Mouse (Mus musculus) lung, postnatal 0 days (tissue): ENCODE measurements at regions not wholly inside any gene's neighbourhood (a gene's known extent, or its start where the extent isn't known, plus 50 kb on each side); places are given as distances from the start of the nearest gene placed in this dataset.

Experiments
- ATAC-seq: fragments of 200-750 bp; cut with Nextera tagmentation; 2 replicates; pipeline ENCODE4 v1.8.0; 2017; ENCODE audit warnings: moderate library complexity
- DNase-seq: peaks from one replicate; pipeline ENCODE4 v3.0.0-alpha.2; 2016; ENCODE audit warnings: low spot score
- H3K27ac ChIP-seq: fragments of 300-500 bp; sonication (generic); 2 replicates; pipeline ENCODE4 v1.5.1; 2014; ENCODE audit warnings: antibody characterized with exemption, mild to moderate bottlenecking, low read length, mixed read lengths
- H3K27me3 ChIP-seq: fragments of 300-500 bp; sonication (generic); replicated peaks from 2 replicates; pipeline ENCODE4 v1.6.1; 2014; ENCODE audit warnings: low read length, mixed read lengths; ENCODE audit not compliant: insufficient read depth
- H3K36me3 ChIP-seq: fragments of 300-500 bp; sonication (generic); 2 replicates; pipeline ENCODE4 v1.6.1; 2014; ENCODE audit warnings: low read length, mixed read lengths; ENCODE audit not compliant: insufficient read depth
- H3K4me1 ChIP-seq: fragments of 300-500 bp; sonication (generic); 2 replicates; pipeline ENCODE4 v1.6.1; 2014; ENCODE audit warnings: antibody characterized with exemption, low read depth, low read length, mixed read lengths; ENCODE audit not compliant: insufficient read depth
- H3K4me2 ChIP-seq: fragments of 300-500 bp; sonication (generic); replicated peaks from 2 replicates; pipeline ENCODE4 v1.6.1; 2014; ENCODE audit warnings: low read depth, mild to moderate bottlenecking, low read length, moderate library complexity, mixed read lengths
- H3K4me3 ChIP-seq: fragments of 300-500 bp; sonication (generic); 2 replicates; pipeline ENCODE4 v1.5.1; 2014; ENCODE audit warnings: low read depth, low read length
- H3K9ac ChIP-seq: fragments of 300-500 bp; sonication (generic); replicated peaks from 2 replicates; pipeline ENCODE4 v1.6.1; 2014; ENCODE audit warnings: low read depth, mild to moderate bottlenecking
- H3K9me3 ChIP-seq: fragments of 300-500 bp; sonication (generic); 2 replicates; pipeline ENCODE4 v1.6.1; 2016; ENCODE audit warnings: low read length, mixed read lengths
- CTCF ChIP-seq: IDR thresholded peaks from 2 replicates; pipeline ENCODE4 v1.5.1; 2016; ENCODE audit warnings: antibody characterized with exemption, mild to moderate bottlenecking
- EP300 ChIP-seq: IDR thresholded peaks from 2 replicates; pipeline ENCODE4 v1.6.1; 2016; ENCODE audit warnings: antibody characterized with exemption, mild to moderate bottlenecking, control low read depth
- WGBS: fragments of 180-500 bp; shearing (Covaris S2); extraction: QIAGEN DNeasy Blood & Tissue Kit; methylation state at CpG from one replicate; pipeline ENCODE4 v1.1.7; 2014; 5-methylcytosine and 5-hydroxymethylcytosine counted together

- Histone ChIP-seq H3K9me3 (no peaks in the 10 kb centered on the region), H3K4me3 (no peak overlapping the region), H3K4me2 (no peak overlapping the region), H3K4me1 (no peaks in the 10 kb centered on the region), H3K27me3 (no peaks in the 10 kb centered on the region), H3K36me3 (no peaks in the 10 kb centered on the region), H3K9ac (no peak overlapping the region), H3K27ac (no peak overlapping the region)
- 82% methylated on average over 4 of the region's 4 CpGs for WGBS
- ATAC-seq (no peak), DNase-seq (peak; percentile 50)
- no peak for TF ChIP-seq CTCF
- no peak for TF ChIP-seq EP300
Observed at GRCm38 (mm10) chr4:105692380-105692779, 97.3 kb upstream of the Gm12728 start.

GRCm38 (mm10) chr4:105695895-105696294, 93.8 kb upstream of the Gm12728 start:
- Histone ChIP-seq H3K9ac (no peak overlapping the region), H3K27me3 (no peaks in the 10 kb centered on the region), H3K4me1 (no peaks in the 10 kb centered on the region), H3K4me2 (no peak overlapping the region), H3K27ac (no peak overlapping the region), H3K36me3 (no peaks in the 10 kb centered on the region), H3K4me3 (no peak overlapping the region), H3K9me3 (no peaks in the 10 kb centered on the region)
- TF ChIP-seq CTCF (no peak), EP300 (no peak)
- ATAC-seq (peak; percentile 38; the same call in 1 of the 2 replicates), DNase-seq (peak; percentile 26)
- WGBS, result 45% methylated on average over 2 of the region's 2 CpGs

GRCm38 (mm10) chr4:105697123-105697522, 92.5 kb upstream of the Gm12728 start:
- ATAC-seq, result no peak
- TF ChIP-seq CTCF, result no peak
- no peak for TF ChIP-seq EP300
- Histone ChIP-seq H3K27ac (no peak overlapping the region), H3K36me3 (no peaks in the 10 kb centered on the region), H3K27me3 (no peaks in the 10 kb centered on the region), H3K4me1 (no peaks in the 10 kb centered on the region), H3K9me3 (no peaks in the 10 kb centered on the region), H3K9ac (no peak overlapping the region), H3K4me3 (no peak overlapping the region), H3K4me2 (no peak overlapping the region)
- WGBS, result 55% methylated on average over 4 of the region's 4 CpGs
- DNase-seq, result peak; percentile 28

GRCm38 (mm10) chr4:105702036-105702435, 87.6 kb upstream of the Gm12728 start:
- Histone ChIP-seq H3K9ac (no peak overlapping the region), H3K4me2 (no peak overlapping the region), H3K4me1 (no peaks in the 10 kb centered on the region), H3K4me3 (no peak overlapping the region), H3K9me3 (no peaks in the 10 kb centered on the region), H3K27ac (no peak overlapping the region), H3K36me3 (no peaks in the 10 kb centered on the region), H3K27me3 (no peaks in the 10 kb centered on the region)
- WGBS, result 71% methylated on average over 3 of the region's 3 CpGs
- TF ChIP-seq EP300 (no peak), CTCF (no peak)
- no peak for ATAC-seq
- DNase-seq, result no peak

GRCm38 (mm10) chr4:105703408-105703807, 86.3 kb upstream of the Gm12728 start:
- H3K27ac ChIP-seq, result no peak overlapping the region
- H3K4me3 ChIP-seq, result no peak overlapping the region
- DNase-seq, result no peak
- ATAC-seq, result no peak
- H3K36me3 ChIP-seq, result no peaks in the 10 kb centered on the region
- no peaks in the 10 kb centered on the region; the same call in 1 of the 2 replicates for H3K4me1 ChIP-seq
- TF ChIP-seq CTCF (no peak), EP300 (no peak)
- H3K9ac ChIP-seq, result no peak overlapping the region
- no peaks in the 10 kb centered on the region for H3K27me3 ChIP-seq
- 74% methylated on average over 3 of the region's 3 CpGs for WGBS
- no peak overlapping the region for H3K4me2 ChIP-seq
- H3K9me3 ChIP-seq, result no peaks in the 10 kb centered on the region

GRCm38 (mm10) chr4:105704271-105704670, 85.4 kb upstream of the Gm12728 start:
- Histone ChIP-seq H3K27me3 (no peaks in the 10 kb centered on the region), H3K9me3 (no peaks in the 10 kb centered on the region), H3K36me3 (no peaks in the 10 kb centered on the region), H3K4me3 (no peak overlapping the region), H3K27ac (no peak overlapping the region), H3K4me1 (no peaks in the 10 kb centered on the region; the same call in 1 of the 2 replicates), H3K9ac (no peak overlapping the region), H3K4me2 (no peak overlapping the region)
- 83% methylated on average over 9 of the region's 9 CpGs for WGBS
- no peak for ATAC-seq
- DNase-seq, result no peak
- no peak for TF ChIP-seq EP300
- no peak for TF ChIP-seq CTCF

GRCm38 (mm10) chr4:105705996-105706395, 83.7 kb upstream of the Gm12728 start:
- peak overlapping the region; percentile 22; the same call in 1 of the 2 replicates for H3K27ac ChIP-seq
- no peak overlapping the region for H3K4me2 ChIP-seq
- H3K9me3 ChIP-seq, result no peaks in the 10 kb centered on the region
- no peaks in the 10 kb centered on the region; the same call in 1 of the 2 replicates for H3K4me1 ChIP-seq
- H3K36me3 ChIP-seq, result no peaks in the 10 kb centered on the region
- DNase-seq (peak; percentile 71), ATAC-seq (no peak)
- H3K4me3 ChIP-seq, result no peak overlapping the region
- 36% methylated on average over 6 of the region's 6 CpGs for WGBS
- H3K9ac ChIP-seq, result no peak overlapping the region
- no peaks in the 10 kb centered on the region for H3K27me3 ChIP-seq
- no peak for TF ChIP-seq CTCF
- peak; percentile 42; the same call in 1 of the 2 replicates for TF ChIP-seq EP300
